Mouse (Mus musculus): Measurements from ENCODE around the gene Atp1b1.

The Atp1b1 gene

GRCm38 (mm10) chr1:164440708-164441407 is 17.3 kb downstream of the Atp1b1 start:
- DNase-seq (ENCODE audit: low read depth, low spot score), result no peak

- DNase-seq (ENCODE audit: low read depth, low spot score), result no peak
Observed at GRCm38 (mm10) chr1:164440230-164440629, 17.9 kb downstream of the Atp1b1 start.

GRCm38 (mm10) chr1:164436749-164437148 is 21.4 kb downstream of the Atp1b1 start:
- DNase-seq (ENCODE audit: low read depth, low spot score), result no peak

- no peak for DNase-seq (ENCODE audit: low read depth, low spot score)
Observed at GRCm38 (mm10) chr1:164434049-164434448, 24.1 kb downstream of the Atp1b1 start.

- no peak for DNase-seq (ENCODE audit: low read depth, low spot score)
Observed at GRCm38 (mm10) chr1:164432649-164433048, 25.5 kb downstream of the Atp1b1 start.

- no peak for DNase-seq (ENCODE audit: low read depth, low spot score)
Observed at GRCm38 (mm10) chr1:164428644-164429043, 29.5 kb downstream of the Atp1b1 start.

GRCm38 (mm10) chr1:164427777-164428176 is 30.4 kb downstream of the Atp1b1 start:
- DNase-seq (ENCODE audit: low read depth, low spot score), result no peak

- DNase-seq (ENCODE audit: low read depth, low spot score), result no peak
Observed at GRCm38 (mm10) chr1:164426227-164426626, 31.9 kb downstream of the Atp1b1 start.

GRCm38 (mm10) chr1:164420623-164421354 is 37.4 kb downstream of the Atp1b1 start:
- DNase-seq (ENCODE audit: low read depth, low spot score), result no peak

- no peak for DNase-seq (ENCODE audit: low read depth, low spot score)
Observed at GRCm38 (mm10) chr1:164419401-164419800, 38.8 kb downstream of the Atp1b1 start.

- DNase-seq (ENCODE audit: low read depth, low spot score), result no peak
Observed at GRCm38 (mm10) chr1:164418320-164418719, 39.8 kb downstream of the Atp1b1 start.

- no peak for DNase-seq (ENCODE audit: low read depth, low spot score)
Observed at GRCm38 (mm10) chr1:164417604-164418003, 40.6 kb downstream of the Atp1b1 start.

- no peak for DNase-seq (ENCODE audit: low read depth, low spot score)
Observed at GRCm38 (mm10) chr1:164416692-164417394, 41.3 kb downstream of the Atp1b1 start.

- no peak for DNase-seq (ENCODE audit: low read depth, low spot score)
Observed at GRCm38 (mm10) chr1:164415347-164415751, 42.8 kb downstream of the Atp1b1 start.

GRCm38 (mm10) chr1:164413608-164414007 is 44.5 kb downstream of the Atp1b1 start:
- DNase-seq (ENCODE audit: low read depth, low spot score), result no peak

- DNase-seq (ENCODE audit: low read depth, low spot score), result no peak
Observed at GRCm38 (mm10) chr1:164412906-164413305, 45.2 kb downstream of the Atp1b1 start.

GRCm38 (mm10) chr1:164411306-164411705 is 46.8 kb downstream of the Atp1b1 start:
- DNase-seq (ENCODE audit: low read depth, low spot score), result no peak

GRCm38 (mm10) chr1:164408655-164409054 is 49.5 kb downstream of the Atp1b1 start:
- no peak for DNase-seq (ENCODE audit: low read depth, low spot score)

- DNase-seq (ENCODE audit: low read depth, low spot score), result no peak
Observed at GRCm38 (mm10) chr1:164406506-164406905, 51.6 kb downstream of the Atp1b1 start.

GRCm38 (mm10) chr1:164405385-164405802 is 52.8 kb downstream of the Atp1b1 start:
- DNase-seq (ENCODE audit: low read depth, low spot score), result no peak

- DNase-seq (ENCODE audit: low read depth, low spot score), result no peak
Observed at GRCm38 (mm10) chr1:164399578-164399977, 58.6 kb downstream of the Atp1b1 start.

- DNase-seq (ENCODE audit: low read depth, low spot score), result no peak
Observed at GRCm38 (mm10) chr1:164397672-164398071, 60.5 kb downstream of the Atp1b1 start.

All from telencephalon, adult 2 months (tissue).